Mouse (Mus musculus) heart, postnatal 36 days (tissue): ENCODE results near the gene Neu2. TPM values are rescaled to one million over a fixed set of nuclear protein-coding genes. Genes with fewer than 3 reads are reported as not detected.

Experiments used
- DNase-seq, 2 experiments: peaks; one replicate each; pipeline ENCODE4 v3.0.0; 2021 to 2022
- intact Hi-C: fragments of 180-260 bp; cut with DNase I; formaldehyde crosslinking; loops from one replicate; pipeline ENCODE4 v1.15.1; 2025
- total RNA-seq, 2 experiments: library from RNA; stranded (reverse); gene quantifications; 2 replicates each; pipeline ENCODE4 v1.2.3; 2021

Gene Neu2
- total RNA-seq, 2 experiments from 2014 or later: not detected

GRCm38 (mm10) chr1:87608416-87609046 lies 98.8 kb downstream of the Neu2 start:
- intact Hi-C loops: loop anchor here (1.0 kb wide), 1 partner anchor 161 kb away; no protein-coding TSS in a partner anchor
- DNase-seq: peak; percentile 56 to 72

DNA sequence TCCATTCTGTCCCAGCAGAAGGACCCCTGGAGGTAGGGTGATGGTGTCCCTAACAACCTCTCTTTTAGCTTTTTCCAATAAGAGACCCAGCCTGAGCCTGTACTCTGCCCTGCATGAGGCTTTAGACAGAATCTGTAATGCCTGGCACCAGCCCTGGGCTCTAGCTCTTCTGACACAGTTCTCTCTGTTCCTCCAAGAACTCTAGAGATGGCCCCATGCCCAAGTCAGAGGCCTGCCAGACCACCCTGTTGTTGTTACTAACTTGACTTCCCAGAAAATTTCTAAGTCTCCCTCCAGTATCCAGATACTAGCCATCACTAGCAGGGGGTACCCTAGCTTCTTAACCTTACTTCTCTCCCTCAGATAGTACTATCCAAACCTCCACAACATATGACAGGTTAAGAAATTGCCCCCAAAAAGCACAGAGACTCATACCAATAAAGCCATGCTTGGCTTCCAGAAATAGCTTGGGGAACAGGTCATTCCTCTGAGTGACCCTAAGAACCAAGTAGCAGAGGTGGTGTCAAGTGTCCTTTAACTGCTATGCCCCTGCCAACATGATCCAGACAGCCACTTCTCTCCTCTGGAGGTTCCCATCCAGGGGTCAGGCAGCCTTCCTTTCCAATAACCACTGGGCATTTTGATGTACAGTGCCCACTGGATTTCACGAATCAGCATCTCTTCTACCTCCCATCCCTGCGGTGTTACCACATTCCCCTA lies 105.0 kb downstream of the Neu2 start:
- intact Hi-C loops: no loop called here
- DNase-seq: no peak

DNA sequence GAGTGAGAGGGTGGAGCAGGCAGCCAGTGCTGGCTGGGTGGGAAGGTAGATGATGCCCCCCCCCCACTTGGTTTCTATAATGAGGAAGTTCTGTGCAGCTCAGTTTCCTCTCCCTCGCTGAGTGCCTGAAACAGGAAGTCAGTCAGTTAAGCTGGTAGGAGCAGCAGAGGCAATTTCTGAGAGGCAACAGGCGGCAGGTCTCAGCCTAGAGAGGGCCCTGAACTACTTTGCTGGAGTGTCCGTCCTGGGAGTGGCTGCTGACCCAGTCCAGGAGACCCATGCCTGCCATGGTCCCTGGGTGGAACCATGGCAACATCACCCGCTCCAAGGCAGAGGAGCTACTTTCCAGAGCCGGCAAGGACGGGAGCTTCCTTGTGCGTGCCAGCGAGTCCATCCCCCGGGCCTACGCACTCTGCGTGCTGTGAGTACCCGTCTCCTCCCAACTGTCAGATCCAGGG lies 110.6 kb downstream of the Neu2 start, which contains the start of gene Inpp5d:
Gene Inpp5d (plus strand): TSS at position 102 of the 458 bp plus-strand sequence.
- DNase-seq: peak; percentile 51 to 54
- intact Hi-C loops: loop anchor here (2.0 kb wide), 1 partner anchor 39 kb away; no protein-coding TSS in a partner anchor

- DNase-seq: no peak
- intact Hi-C loops: loop anchor here (2.0 kb wide), 1 partner anchor 38 kb away; no protein-coding TSS in a partner anchor
These were observed 111.0 kb downstream of the Neu2 start for GRCm38 (mm10) chr1:87620693-87621092.

DNA sequence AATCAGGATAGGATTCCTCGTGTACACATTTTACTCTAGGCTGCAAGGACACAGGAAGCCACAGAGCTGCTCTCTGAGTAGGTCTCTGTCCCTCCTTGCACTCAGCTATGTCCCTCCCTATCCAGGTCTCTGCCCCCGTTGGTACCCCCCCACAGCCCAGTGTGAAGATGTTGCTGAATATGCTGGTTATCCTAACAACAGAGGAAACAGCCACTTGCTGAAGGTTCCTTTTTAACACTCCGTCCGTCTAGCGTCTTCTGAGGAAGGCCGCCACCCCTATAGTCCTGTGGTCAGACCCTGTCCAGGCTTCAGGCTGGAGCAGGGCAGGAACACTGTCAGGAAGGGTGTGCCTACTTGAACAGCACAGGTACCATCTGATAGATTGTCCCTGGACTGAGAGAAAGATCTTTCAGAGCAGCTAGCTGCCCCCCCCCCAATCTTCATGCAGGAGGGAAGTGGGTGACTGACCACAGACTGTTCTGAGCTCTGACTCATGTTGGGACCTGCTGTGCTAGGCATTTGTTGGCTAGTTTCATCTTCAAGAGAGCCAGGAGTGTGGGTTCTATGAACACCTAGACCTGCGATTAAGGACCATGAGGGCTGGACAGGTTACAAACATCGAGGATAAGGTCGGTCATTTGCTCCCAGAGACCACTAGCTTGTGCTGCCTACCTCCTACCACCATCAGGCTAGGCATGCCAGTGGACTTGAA lies 111.6 kb downstream of the Neu2 start:
- peak; percentile 16 to 35 for DNase-seq
- intact Hi-C loops: loop anchor here (2.0 kb wide), 1 partner anchor 37 kb away; no protein-coding TSS in a partner anchor

DNA sequence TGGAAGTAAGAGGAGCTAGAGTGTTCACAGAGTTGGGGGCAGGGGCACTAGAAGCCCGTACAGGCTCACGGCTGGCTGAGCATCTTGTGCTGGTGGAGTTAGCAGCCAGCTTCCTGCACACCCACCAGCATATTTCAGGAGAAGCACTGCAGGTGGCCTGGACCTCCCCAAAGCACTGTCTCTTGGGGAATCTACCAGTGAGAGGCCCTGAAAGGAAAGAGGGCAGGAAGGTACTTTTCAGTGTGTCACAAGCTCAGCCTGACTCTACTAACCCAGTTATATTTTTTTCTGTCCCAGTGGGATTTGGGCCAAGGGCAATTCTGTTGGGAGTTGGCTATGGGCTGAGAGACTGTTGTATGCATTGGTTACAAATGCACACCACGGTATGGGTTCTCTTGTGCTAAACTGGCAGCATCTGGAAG lies 112.2 kb downstream of the Neu2 start:
- intact Hi-C loops: loop anchor here (2.0 kb wide), 1 partner anchor 37 kb away; no protein-coding TSS in a partner anchor
- no peak for DNase-seq

DNA sequence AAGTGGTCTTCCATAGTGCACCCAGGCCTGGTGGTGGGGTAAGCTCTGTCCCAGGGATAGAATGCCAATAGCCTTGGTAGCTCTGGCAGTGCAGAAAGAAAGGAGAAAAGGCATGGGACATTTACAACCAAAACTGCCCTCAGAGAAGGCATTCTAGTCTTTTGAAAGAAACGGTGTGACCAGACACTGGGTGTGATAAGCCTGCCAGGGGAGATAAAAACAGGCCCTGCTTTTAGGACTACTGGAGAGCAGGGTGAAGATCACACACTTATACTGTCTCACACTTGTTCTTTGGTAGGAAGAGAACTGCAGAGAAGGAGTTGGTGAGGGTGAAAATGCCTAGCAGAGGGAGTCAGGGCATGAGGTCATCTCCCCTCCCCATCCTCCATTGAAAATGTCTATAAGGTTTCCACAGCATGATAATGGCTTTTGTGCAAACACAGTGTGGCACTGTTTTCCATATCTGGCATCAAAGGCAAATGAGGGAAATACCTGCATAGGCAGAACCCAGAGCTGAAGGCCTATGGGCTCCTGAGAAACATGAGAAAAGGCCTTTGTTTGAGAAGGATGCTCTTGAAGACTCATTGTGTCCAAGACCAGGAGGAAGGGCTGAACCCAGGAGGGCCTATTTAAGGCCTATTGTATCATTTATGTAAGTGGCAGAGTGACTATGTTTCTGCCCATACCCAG lies 114.4 kb downstream of the Neu2 start:
- no peak for DNase-seq
- intact Hi-C loops: no loop called here

GRCm38 (mm10) chr1:87624826-87625225 lies 115.1 kb downstream of the Neu2 start:
- DNase-seq: no peak
- intact Hi-C loops: no loop called here

DNA sequence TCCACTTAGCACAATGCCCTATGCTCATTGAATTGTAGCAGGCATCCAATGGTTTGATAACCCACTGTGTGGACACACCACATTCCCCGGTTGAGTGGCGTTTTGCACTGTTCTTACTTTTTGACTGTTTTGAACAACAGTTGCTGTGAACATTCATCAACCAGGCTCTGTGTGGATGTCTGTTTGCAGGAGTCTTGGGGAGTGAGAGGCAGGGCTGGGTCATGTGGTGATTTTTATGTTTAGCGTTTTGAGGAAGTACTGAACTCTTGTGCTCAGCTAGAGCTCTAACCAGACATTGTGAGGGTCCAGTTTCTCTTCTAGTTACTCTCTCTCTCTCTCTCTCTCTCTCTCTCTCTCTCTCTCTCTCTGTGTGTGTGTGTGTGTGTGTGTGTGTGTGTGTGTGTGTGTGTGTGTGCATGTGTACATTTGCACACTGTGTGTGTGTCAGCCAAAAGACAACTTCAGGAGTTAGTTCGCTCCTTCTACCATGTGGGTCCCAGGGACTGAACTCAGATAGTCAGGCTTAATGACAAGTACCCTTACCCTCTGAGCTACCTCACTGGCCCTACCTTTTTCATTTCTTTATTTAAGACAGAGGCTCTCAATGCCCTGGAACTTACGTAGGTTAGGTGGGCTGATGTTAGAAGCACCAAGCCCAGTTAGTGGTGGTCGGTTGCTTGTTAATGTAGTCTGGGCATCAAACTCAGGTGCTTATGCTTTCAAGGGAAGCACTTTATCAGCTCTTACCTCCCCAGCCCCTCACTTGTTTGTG lies 115.8 kb downstream of the Neu2 start:
- intact Hi-C loops: no loop called here
- no peak for DNase-seq

DNA sequence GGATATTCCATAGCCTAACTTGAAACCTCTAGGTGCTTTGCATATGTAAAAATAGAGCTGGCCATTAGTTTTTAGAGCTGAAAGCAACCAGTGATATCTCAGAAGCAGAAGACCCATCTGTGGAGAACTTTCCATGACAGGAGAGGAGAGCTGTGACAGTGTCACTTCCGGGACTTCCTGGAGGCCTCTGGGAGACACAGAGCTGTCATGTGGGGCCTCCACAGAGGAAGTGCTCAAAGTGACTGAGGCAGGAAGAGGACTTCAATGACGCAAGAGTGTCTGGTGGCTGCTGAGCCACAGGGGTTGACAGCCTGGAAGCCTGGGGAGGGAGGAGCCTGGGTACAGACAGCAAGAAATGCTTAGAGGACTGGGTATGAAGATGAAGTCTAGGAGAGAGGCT lies 116.7 kb downstream of the Neu2 start:
- DNase-seq: peak; percentile 32 to 42
- intact Hi-C loops: no loop called here

DNA sequence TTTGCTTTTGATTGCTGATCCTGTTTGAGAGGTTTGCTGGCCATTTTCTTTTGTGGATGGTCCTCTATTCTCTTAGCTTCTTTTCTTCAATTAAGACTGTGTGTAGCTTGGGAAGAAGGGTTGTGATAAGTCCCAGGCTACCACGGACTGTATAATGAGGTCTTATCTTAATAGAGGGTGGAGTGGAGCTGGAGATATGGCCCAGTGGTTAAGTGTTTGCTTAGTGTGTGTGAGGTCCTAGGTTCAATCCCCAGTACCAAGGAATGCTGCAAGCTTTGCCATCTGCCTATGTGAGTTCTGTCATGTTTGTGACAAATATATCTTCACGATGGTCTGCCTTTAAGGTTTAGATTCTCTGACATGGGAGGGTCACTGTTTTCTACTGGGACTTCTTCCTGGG lies 118.4 kb downstream of the Neu2 start:
- no peak for DNase-seq
- intact Hi-C loops: no loop called here

- DNase-seq: no peak
- intact Hi-C loops: no loop called here
These were observed 121.9 kb downstream of the Neu2 start for GRCm38 (mm10) chr1:87631584-87631983.

DNA sequence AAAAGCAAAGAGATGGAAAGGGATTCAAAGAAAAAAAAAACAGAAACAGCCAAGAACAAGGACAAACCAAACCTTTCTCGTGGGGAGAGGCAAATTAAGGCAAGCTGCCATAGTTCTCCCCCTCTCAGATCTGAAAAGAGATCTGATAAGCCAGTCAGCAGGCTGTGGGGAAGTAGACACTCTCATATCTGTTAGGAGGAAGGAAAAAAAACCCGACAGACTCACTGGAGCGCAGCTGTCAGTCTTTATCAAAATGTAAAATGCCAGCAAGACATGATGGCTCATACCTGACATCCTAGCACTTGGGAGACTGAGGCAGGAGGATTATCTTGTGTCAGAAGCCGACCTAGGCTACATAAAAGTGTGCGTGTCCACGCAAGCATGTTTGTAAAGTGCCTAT lies 122.5 kb downstream of the Neu2 start:
- intact Hi-C loops: no loop called here
- DNase-seq: no peak

DNA sequence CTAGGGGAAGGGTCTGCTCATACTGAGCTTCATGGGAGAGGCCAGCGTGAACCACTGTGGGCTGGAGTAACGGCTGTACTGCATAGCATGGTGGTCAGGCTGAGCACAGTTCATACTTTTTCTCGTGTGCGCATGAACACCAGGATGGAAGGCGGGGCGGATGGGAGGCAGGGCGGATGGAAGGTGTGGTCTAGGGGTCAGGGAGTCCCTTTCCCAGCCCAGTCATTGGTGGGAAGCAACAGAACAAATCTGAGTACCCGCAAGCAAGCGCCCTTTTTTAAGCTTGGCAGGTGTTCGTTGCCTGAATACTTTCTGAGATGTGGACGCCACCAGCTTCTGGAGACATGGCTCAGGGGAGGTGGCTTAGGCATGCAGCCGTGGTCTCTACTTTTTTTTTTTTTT lies 127.0 kb downstream of the Neu2 start:
- intact Hi-C loops: no loop called here
- DNase-seq: no peak

DNA sequence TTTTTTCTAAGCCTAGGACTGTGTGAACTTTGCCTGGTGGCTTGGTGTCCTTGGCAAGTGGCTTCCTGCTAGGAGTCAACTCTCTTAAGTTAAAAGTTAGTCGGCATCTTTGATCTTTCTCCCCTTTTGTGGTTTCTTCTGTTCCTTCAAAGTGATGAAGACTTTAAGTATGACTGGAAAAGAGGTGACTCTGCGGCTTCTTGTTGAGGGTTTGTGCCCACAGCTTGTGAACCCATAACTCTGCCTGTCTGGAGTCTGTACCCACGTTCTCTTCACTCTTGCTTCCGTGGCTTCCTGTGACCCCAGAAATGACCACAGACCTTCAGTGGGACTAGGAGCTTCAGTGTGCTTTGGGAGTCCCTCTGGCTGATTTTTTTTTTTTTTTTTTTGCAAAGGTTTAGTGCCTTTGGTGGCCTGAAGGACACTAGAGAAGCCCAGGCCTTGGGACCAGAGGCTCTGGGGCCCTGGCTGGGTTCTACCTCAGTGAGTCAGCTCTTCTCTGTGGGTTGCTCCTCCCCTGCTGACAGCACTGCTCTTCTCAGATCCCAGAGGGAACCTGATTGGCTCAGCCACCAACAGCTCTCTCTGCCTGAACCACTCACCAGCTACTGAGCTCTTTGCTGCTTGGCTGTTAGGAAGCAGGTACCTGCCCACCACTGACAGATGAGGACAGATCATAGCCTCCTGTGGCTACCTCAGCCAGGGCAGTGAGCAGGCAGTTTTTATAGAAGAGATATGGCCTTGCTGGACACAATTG lies 127.6 kb downstream of the Neu2 start:
- intact Hi-C loops: no loop called here
- DNase-seq: no peak

DNA sequence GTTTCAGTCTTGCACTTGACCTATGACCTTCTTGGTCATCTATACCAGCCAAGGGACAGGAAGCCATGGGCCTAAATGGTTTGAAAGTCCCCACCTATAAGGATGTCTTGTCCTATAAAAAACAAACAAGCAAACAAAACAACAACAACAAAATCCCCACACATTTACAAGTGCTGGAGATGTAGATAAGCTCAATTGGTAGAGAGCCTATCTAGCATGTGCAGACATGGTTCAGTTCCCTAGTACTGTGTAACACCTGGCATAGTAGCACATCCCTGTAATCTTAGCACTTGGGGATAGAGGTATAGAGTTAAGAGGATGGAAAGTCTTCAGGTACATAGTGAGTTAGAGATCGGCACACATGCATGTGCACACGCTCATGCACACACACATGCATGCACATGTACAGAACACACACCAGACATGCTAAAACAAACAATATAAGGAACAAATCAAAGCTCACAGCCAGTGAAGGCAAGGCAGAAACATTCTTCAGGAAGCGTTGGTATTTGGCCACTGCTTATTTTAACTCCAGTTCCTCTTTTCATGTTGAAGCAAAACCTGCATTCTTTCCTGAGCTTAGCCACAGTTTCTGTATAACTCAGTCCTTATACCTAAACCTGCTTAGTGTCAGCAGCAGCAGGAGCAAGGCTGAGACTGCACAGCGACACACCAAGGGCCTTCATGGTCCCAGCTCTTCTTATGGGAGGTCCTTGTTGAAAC lies 128.3 kb downstream of the Neu2 start:
- DNase-seq: no peak
- intact Hi-C loops: no loop called here

- intact Hi-C loops: no loop called here
These were observed 130.0 kb downstream of the Neu2 start for GRCm38 (mm10) chr1:87639724-87640123.

GRCm38 (mm10) chr1:87640165-87640661 lies 130.5 kb downstream of the Neu2 start:
- DNase-seq: peak; percentile 50 to 52
- intact Hi-C loops: no loop called here

More at GRCm38 (mm10) chr1:87639724-87640123, 130.0 kb downstream of the Neu2 start:
- DNase-seq: no peak
